In the genomic region with DNA sequence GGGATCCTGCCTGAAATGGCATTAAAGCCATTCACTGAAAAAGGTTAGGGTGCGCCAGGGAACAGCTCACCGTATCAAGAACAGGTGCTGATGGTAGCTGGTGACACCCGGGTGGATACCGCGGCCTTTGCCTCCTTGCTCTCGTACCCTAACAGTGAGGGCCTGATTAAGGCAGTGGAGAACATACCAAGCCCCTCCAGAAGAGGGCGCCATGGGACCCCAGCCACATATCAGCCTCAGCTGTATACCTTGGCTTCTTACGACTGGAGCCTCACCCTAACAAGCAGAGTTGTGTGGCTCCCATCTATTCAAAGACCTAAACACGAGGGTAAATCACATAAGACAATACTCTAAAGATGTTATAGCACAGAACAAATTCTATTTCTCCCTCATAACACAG, we compare ENCODE assay signal across 17 mouse cellular contexts.
A peak's percentile ranks its signal among the peaks of the same experiment; 100 is the strongest.
DNase-seq lines count a peak whose midpoint lies in the region; ATAC-seq and TF ChIP-seq lines count a peak whose summit lies in the region.
"Had no signal": no experiment of that assay in that cellular context is flagged by ENCODE, and none has a peak within 500 bp of the region (broad histone marks: within the 10 kb centered on the region; RNA-seq: fewer than 3 reads in every experiment).

No protein-coding gene starts in this region.

- H3K27me3 ChIP-seq in kidney, postnatal 0 days (ENCODE audit: insufficient read depth, low read length), result no peaks in the 10 kb centered on the region
- H3K27me3 ChIP-seq in testis, adult 2 months (ENCODE audit: control insufficient read depth, insufficient read depth, low read length), result no peaks in the 10 kb centered on the region
- no peaks in the 10 kb centered on the region for H3K27me3 ChIP-seq in G1E (ENCODE audit: insufficient read depth, low read length)
- H3K27me3 ChIP-seq: forebrain, embryonic 13.5 days; heart, embryonic 12.5 days; limb, embryonic 13.5 days had no signal

- TF ChIP-seq CTCF in kidney, postnatal 0 days (IDR thresholded peaks at IDR 0.05; ENCODE audit: low read depth), result 0 out of 2 replicates have a peak, but pooled peaks have one; percentile 8
- peak; percentile 60; the same call in 1 of the 2 replicates for TF ChIP-seq CTCF in testis, adult 2 months (IDR thresholded peaks at IDR 0.05; ENCODE audit: control insufficient read depth, insufficient read depth, insufficient replicate concordance, low read depth, low read length)
- TF ChIP-seq CTCF in G1E (IDR thresholded peaks at IDR 0.05; ENCODE audit: low read depth, low read length), result 0 out of 2 replicates have a peak, but pooled peaks have one; percentile 32

- H3K36me3 ChIP-seq in kidney, postnatal 0 days (ENCODE audit: insufficient read depth, low read length), result no peaks in the 10 kb centered on the region
- H3K36me3 ChIP-seq in testis, adult 2 months (ENCODE audit: control insufficient read depth, insufficient read depth, low read length), result no peaks in the 10 kb centered on the region
- no peaks in the 10 kb centered on the region for H3K36me3 ChIP-seq in G1E (replicated peaks)
- H3K36me3 ChIP-seq: heart, embryonic 12.5 days; limb, embryonic 13.5 days had no signal

- no peak for TF ChIP-seq POLR2A in testis, adult 2 months (IDR thresholded peaks at IDR 0.05; ENCODE audit: control insufficient read depth, low read depth, low read length)

- DNase-seq in adrenal gland, postnatal 36 days, result peak; percentile 14 to 18
- no peak for DNase-seq in adrenal gland, adult 2 months
- DNase-seq in kidney, postnatal 0 days (ENCODE audit: low spot score), result no peak
- no peak for DNase-seq in kidney, postnatal 14 days
- no peak for DNase-seq in testis, postnatal 10 days (ENCODE audit: low spot score)
- no peak for DNase-seq in G1E (ENCODE audit: low spot score)
- no peak for DNase-seq in urinary bladder, postnatal 4 days (ENCODE audit: low spot score in 2 of 2)
- DNase-seq: cerebellum, adult 11 months; gastrocnemius, postnatal 36 days; kidney, adult 11 months; lung, adult 18-20 months had no signal

- H3K4me1 ChIP-seq in kidney, postnatal 0 days (replicated peaks; ENCODE audit: insufficient read depth, low read length), result no peaks in the 10 kb centered on the region
- no peaks in the 10 kb centered on the region for H3K4me1 ChIP-seq in testis, adult 2 months (ENCODE audit: control insufficient read depth, insufficient read depth, low read length)
- no peaks in the 10 kb centered on the region for H3K4me1 ChIP-seq in G1E (ENCODE audit: insufficient read depth, low read depth, low read length)
- H3K4me1 ChIP-seq: forebrain, embryonic 13.5 days; heart, embryonic 12.5 days; limb, embryonic 13.5 days had no signal

- H3K9ac ChIP-seq in kidney, postnatal 0 days (ENCODE audit: low read depth, low read length), result no peak overlapping the region
- H3K9ac ChIP-seq: forebrain, embryonic 13.5 days; heart, embryonic 12.5 days; limb, embryonic 13.5 days had no signal

- no peak overlapping the region for H3K4me2 ChIP-seq in kidney, postnatal 0 days (ENCODE audit: low read length)
- H3K4me2 ChIP-seq: forebrain, embryonic 13.5 days; heart, embryonic 12.5 days; limb, embryonic 13.5 days had no signal

- no peak overlapping the region for H3K27ac ChIP-seq in kidney, postnatal 0 days
- no peak overlapping the region for H3K27ac ChIP-seq in testis, adult 2 months (ENCODE audit: control insufficient read depth, insufficient read depth, low read depth, low read length)
- H3K27ac ChIP-seq: forebrain, embryonic 13.5 days; limb, embryonic 13.5 days; stomach, postnatal 0 days had no signal

- H3K9me3 ChIP-seq in kidney, postnatal 0 days (replicated peaks; ENCODE audit: low read length), result no peaks in the 10 kb centered on the region
- no peaks in the 10 kb centered on the region for H3K9me3 ChIP-seq in G1E (replicated peaks)
- H3K9me3 ChIP-seq: forebrain, embryonic 13.5 days; limb, embryonic 13.5 days had no signal

- ATAC-seq in kidney, postnatal 0 days (replicated peaks; ENCODE audit: low FRiP score, low read depth), result no peak
- no peak for ATAC-seq in G1E (ENCODE audit: extremely low read depth, insufficient number of reproducible peaks, low FRiP score, poor library complexity, severe bottlenecking)
- ATAC-seq: forebrain, embryonic 13.5 days; hindbrain, embryonic 16.5 days had no signal

- H3K4me3 ChIP-seq in kidney, postnatal 0 days (replicated peaks; ENCODE audit: low read depth, low read length), result no peak overlapping the region
- no peak overlapping the region for H3K4me3 ChIP-seq in testis, adult 2 months (ENCODE audit: control insufficient read depth, low read depth, low read length)
- H3K4me3 ChIP-seq in G1E (ENCODE audit: low read depth, low read length), result no peak overlapping the region
- H3K4me3 ChIP-seq: forebrain, embryonic 13.5 days; heart, embryonic 12.5 days; limb, embryonic 13.5 days had no signal

- WGBS in kidney, postnatal 0 days, result 87% methylated on average over 9 of the region's 9 CpGs

Comparison
In these comparisons a context has a peak if more than half of its experiments do, and no peak if none do; other contexts are left out.
1. DNase-seq: peak in adrenal gland, postnatal 36 days (2 of 2); none in adrenal gland, adult 2 months (single experiment), kidney, postnatal 0 days (single experiment), kidney, postnatal 14 days (single experiment), testis, postnatal 10 days (single experiment), G1E (single experiment) and urinary bladder, postnatal 4 days (0 of 2).
2. CTCF ChIP-seq: peak in every context shown above with its lines; median percentile 60 in testis, adult 2 months; 32 in G1E; 8 in kidney, postnatal 0 days.